Mouse (Mus musculus) MEL (cell line): ENCODE data around the gene Ccdc88c.

Source experiments
- EP300 ChIP-seq, 2 experiments: IDR thresholded peaks; 2 replicates each; pipeline ENCODE4 v1.6.1; 2011; ENCODE audit warnings: improper control_type of control experiment in 2 of 2, low read length in 2 of 2, low read depth in 1 of 2, mild to moderate bottlenecking in 1 of 2
- MEF2A ChIP-seq: IDR thresholded peaks from 2 replicates; pipeline ENCODE4 v1.6.1; 2014; ENCODE audit warnings: low read depth, mild to moderate bottlenecking, inconsistent platforms, low read length, improper control_type of control experiment; ENCODE audit not compliant: poor library complexity, insufficient replicate concordance, severe bottlenecking; ENCODE audit errors: extremely low read depth
- MXI1 ChIP-seq: IDR thresholded peaks from 2 replicates; pipeline ENCODE4 v1.6.1; 2011; ENCODE audit warnings: mild to moderate bottlenecking, low read depth, low read length, improper control_type of control experiment
- POLR2A ChIP-seq, 2 experiments: IDR thresholded peaks; 2 replicates each; pipeline ENCODE4 v1.6.1; 2011 to 2012; ENCODE audit warnings: low read length in 2 of 2, mild to moderate bottlenecking in 2 of 2, control low read depth in 1 of 2, improper control_type of control experiment in 1 of 2, low read depth in 1 of 2, moderate library complexity in 1 of 2; ENCODE audit not compliant: control insufficient read depth in 1 of 2, insufficient read depth in 1 of 2, poor library complexity in 1 of 2
- POLR2AphosphoS2 ChIP-seq: IDR thresholded peaks from 2 replicates; pipeline ENCODE4 v1.6.1; 2011; ENCODE audit warnings: low read length, improper control_type of control experiment

GRCm38 (mm10) chr12:100985793-100986157 is 43.1 kb downstream of the Ccdc88c start:
- TF ChIP-seq MXI1 (no peak), POLR2A (IDR thresholded peaks at IDR 0.05; ENCODE audit: control insufficient read depth in 1 of 2, insufficient read depth in 1 of 2, low read depth in 1 of 2, low read length in 2 of 2, poor library complexity in 1 of 2) (no peak), EP300 (IDR thresholded peaks at IDR 0.05; ENCODE audit: low read depth in 1 of 2, low read length in 2 of 2) (no peak), POLR2AphosphoS2 (no peak), MEF2A (no peak)
